Mouse (Mus musculus): ENCODE results near the gene Nup93. TPM values are rescaled to one million over a fixed set of nuclear protein-coding genes. Genes with fewer than 3 reads are reported as not detected.
A peak's percentile ranks its signal among the peaks of the same experiment; 100 is the strongest.

The Nup93 gene
- total and polyA plus RNA-seq, 3 experiments: 46.0 to 99.6 (median 88.3) TPM

- no peaks in the 10 kb centered on the region for H3K9me3 ChIP-seq (replicated peaks; ENCODE audit: low read length)
- peak overlapping the region; percentile 55 for H3K4me2 ChIP-seq (ENCODE audit: insufficient read depth, low read depth, poor library complexity, severe bottlenecking)
- in situ Hi-C loops (cut with MboI; ENCODE audit: low pct_ligation_motif_present, low pct_unique_long_range_greater_than_20kb, low sequenced_read_pairs) (loop anchor here (25.0 kb wide), 1 partner anchor 495 kb away; no protein-coding TSS in a partner anchor), dilution Hi-C loops (cut with MboI; ENCODE audit: extremely low pct_ligation_motif_present, extremely low pct_unique_long_range_greater_than_20kb, low sequenced_read_pairs) (no loop called here)
- no peaks in the 10 kb centered on the region for H3K36me3 ChIP-seq (replicated peaks in 1 of 2; ENCODE audit: control insufficient read depth in 1 of 2, insufficient read depth in 1 of 2, low read length in 1 of 2)
- H3K79me2 ChIP-seq (replicated peaks; ENCODE audit: control insufficient read depth, extremely low read depth, insufficient read depth, poor library complexity, severe bottlenecking): peaks cover 4% of the 10 kb centered on the region; the same call in 1 of the 2 replicates
- H3K27me3 ChIP-seq (replicated peaks): peaks cover 55% of the 10 kb centered on the region
- peak overlapping the region; percentile 67 for H3K27ac ChIP-seq (ENCODE audit: insufficient read depth, low read depth)
- TF ChIP-seq MEF2A (IDR thresholded peaks at IDR 0.05; ENCODE audit: borderline replicate concordance, low read depth, low read length): no peak
- no peak for TF ChIP-seq POLR2A (IDR thresholded peaks at IDR 0.05; ENCODE audit: low read depth, low read length)
- no peak for TF ChIP-seq TBP (conservative IDR thresholded peaks at IDR 0.05; ENCODE audit: low read depth, low read length)
- no peak for TF ChIP-seq ZKSCAN1 (IDR thresholded peaks at IDR 0.05; ENCODE audit: borderline replicate concordance, low read depth, low read length)
- no peak for TF ChIP-seq USF2 (conservative IDR thresholded peaks at IDR 0.05; ENCODE audit: low read depth, low read length)
- TF ChIP-seq GABPA (IDR thresholded peaks at IDR 0.05; ENCODE audit: insufficient replicate concordance, low read depth, low read length): no peak
- no peak for TF ChIP-seq CHD2 (IDR thresholded peaks at IDR 0.05; ENCODE audit: low read length)
- TF ChIP-seq UBTF (IDR thresholded peaks at IDR 0.05; ENCODE audit: low read depth, low read length): no peak
- no peak for TF ChIP-seq IRF4 (IDR thresholded peaks at IDR 0.05; ENCODE audit: low read depth, low read length)
- TF ChIP-seq E2F4 (IDR thresholded peaks at IDR 0.05; ENCODE audit: insufficient replicate concordance, low read depth, low read length): no peak
- TF ChIP-seq ZNF384 (IDR thresholded peaks at IDR 0.05; ENCODE audit: low read depth, low read length): no peak
- TF ChIP-seq MAX (IDR thresholded peaks at IDR 0.05; ENCODE audit: low read length): no peak
- no peak for TF ChIP-seq HCFC1 (IDR thresholded peaks at IDR 0.05; ENCODE audit: low read depth, low read length)
- no peak for TF ChIP-seq MAFK (IDR thresholded peaks at IDR 0.05; ENCODE audit: insufficient replicate concordance, low read length)
- no peak for TF ChIP-seq CTCF (conservative IDR thresholded peaks at IDR 0.05 in 1 of 2, IDR thresholded peaks at IDR 0.05 in 1 of 2; ENCODE audit: low read depth in 2 of 2, low read length in 2 of 2)
- TF ChIP-seq ELF1 (IDR thresholded peaks at IDR 0.05; ENCODE audit: low read depth, low read length): no peak
- no peak for TF ChIP-seq CHD1 (IDR thresholded peaks at IDR 0.05; ENCODE audit: low read depth, low read length)
- DNase-seq (ENCODE audit: extremely low read depth): no peak
- peak overlapping the region; percentile 39 to 53 (median 51) for H3K4me3 ChIP-seq (replicated peaks in 1 of 3; ENCODE audit: low read depth in 2 of 3, low read length in 2 of 3, poor library complexity in 1 of 3)
- H3K9ac ChIP-seq (ENCODE audit: insufficient read depth, low read depth): peak overlapping the region; percentile 57
- peaks cover 18 to 46% of the 10 kb centered on the region in 2 experiments for H3K4me1 ChIP-seq (ENCODE audit: control insufficient read depth in 1 of 2, insufficient read depth in 2 of 2)
Observed at GRCm38 (mm10) chr8:94182055-94182929, 32.1 kb upstream of the Nup93 start.

GRCm38 (mm10) chr8:94183117-94183516, 31.2 kb upstream of the Nup93 start:
- Histone ChIP-seq H3K4me3 (replicated peaks in 1 of 3; ENCODE audit: low read depth in 2 of 3, low read length in 2 of 3, poor library complexity in 1 of 3) (peak overlapping the region; percentile 39 to 54 (median 51)), H3K27me3 (replicated peaks) (peaks cover 56% of the 10 kb centered on the region), H3K4me1 (ENCODE audit: control insufficient read depth in 1 of 2, insufficient read depth in 2 of 2) (peaks cover 21 to 51% of the 10 kb centered on the region in 2 experiments), H3K79me2 (replicated peaks; ENCODE audit: control insufficient read depth, extremely low read depth, insufficient read depth, poor library complexity, severe bottlenecking) (peaks cover 4% of the 10 kb centered on the region; the same call in 1 of the 2 replicates), H3K9me3 (replicated peaks; ENCODE audit: low read length) (no peaks in the 10 kb centered on the region), H3K9ac (ENCODE audit: insufficient read depth, low read depth) (peak overlapping the region; percentile 90), H3K4me2 (ENCODE audit: insufficient read depth, low read depth, poor library complexity, severe bottlenecking) (peak overlapping the region; percentile 93), H3K27ac (ENCODE audit: insufficient read depth, low read depth) (peak overlapping the region; percentile 94), H3K36me3 (replicated peaks in 1 of 2; ENCODE audit: control insufficient read depth in 1 of 2, insufficient read depth in 1 of 2, low read length in 1 of 2) (no peaks in the 10 kb centered on the region)
- DNase-seq (ENCODE audit: extremely low read depth): peak; percentile 92
- in situ Hi-C loops (cut with MboI; ENCODE audit: low pct_ligation_motif_present, low pct_unique_long_range_greater_than_20kb, low sequenced_read_pairs) (loop anchor here (25.0 kb wide), 1 partner anchor 496 kb away; no protein-coding TSS in a partner anchor), dilution Hi-C loops (cut with MboI; ENCODE audit: extremely low pct_ligation_motif_present, extremely low pct_unique_long_range_greater_than_20kb, low sequenced_read_pairs) (no loop called here)
- TF ChIP-seq RAD21 (IDR thresholded peaks at IDR 0.05; ENCODE audit: low read depth, low read length): no peak; the same call in none of the 2 replicates
- no peak; the same call in 1 of the 2 replicates for TF ChIP-seq TBP (conservative IDR thresholded peaks at IDR 0.05; ENCODE audit: low read depth, low read length)
- peak; percentile 97 for TF ChIP-seq ZNF384 (IDR thresholded peaks at IDR 0.05; ENCODE audit: low read depth, low read length)
- TF ChIP-seq ZMIZ1 (IDR thresholded peaks at IDR 0.05; ENCODE audit: low read depth, low read length): no peak
- TF ChIP-seq ELF1 (IDR thresholded peaks at IDR 0.05; ENCODE audit: low read depth, low read length): peak; percentile 41; the same call in 1 of the 2 replicates
- peak; percentile 69 for TF ChIP-seq MXI1 (IDR thresholded peaks at IDR 0.05; ENCODE audit: low read depth, low read length)
- peak; percentile 68 for TF ChIP-seq MAX (IDR thresholded peaks at IDR 0.05; ENCODE audit: low read length)
- peak; percentile 64; the same call in 1 of the 2 replicates for TF ChIP-seq NRF1 (IDR thresholded peaks at IDR 0.05; ENCODE audit: low read depth, low read length)
- no peak for TF ChIP-seq POLR2AphosphoS2 (IDR thresholded peaks at IDR 0.05; ENCODE audit: low read depth, low read length)
- TF ChIP-seq CHD2 (IDR thresholded peaks at IDR 0.05; ENCODE audit: low read length): no peak
- no peak for TF ChIP-seq ZKSCAN1 (IDR thresholded peaks at IDR 0.05; ENCODE audit: borderline replicate concordance, low read depth, low read length)
- TF ChIP-seq CHD1 (IDR thresholded peaks at IDR 0.05; ENCODE audit: low read depth, low read length): no peak
- no peak for TF ChIP-seq JUND (conservative IDR thresholded peaks at IDR 0.05; ENCODE audit: low read depth, low read length)
- TF ChIP-seq MEF2A (IDR thresholded peaks at IDR 0.05; ENCODE audit: borderline replicate concordance, low read depth, low read length): peak; percentile 62; the same call in 1 of the 2 replicates
- no peak for TF ChIP-seq MAFK (IDR thresholded peaks at IDR 0.05; ENCODE audit: insufficient replicate concordance, low read length)
- no peak for TF ChIP-seq RCOR1 (conservative IDR thresholded peaks at IDR 0.05; ENCODE audit: low read depth, low read length)
- TF ChIP-seq USF2 (conservative IDR thresholded peaks at IDR 0.05; ENCODE audit: low read depth, low read length): no peak
- peak; percentile 13 for TF ChIP-seq HCFC1 (IDR thresholded peaks at IDR 0.05; ENCODE audit: low read depth, low read length)
- TF ChIP-seq EP300 (IDR thresholded peaks at IDR 0.05; ENCODE audit: low read length): no peak
- peak; percentile 67; the same call in 1 of the 2 replicates for TF ChIP-seq TCF12 (IDR thresholded peaks at IDR 0.05; ENCODE audit: low read depth, low read length)
- no peak for TF ChIP-seq JUN (IDR thresholded peaks at IDR 0.05; ENCODE audit: insufficient read depth, low read depth, low read length)
